Mouse (Mus musculus) lung, embryonic 16.5 days (tissue): Measurements from ENCODE around the gene Ppp2r1a. TPM values are rescaled to one million over a fixed set of nuclear protein-coding genes. Genes with fewer than 3 reads are reported as not detected.
A peak's percentile ranks its signal among the peaks of the same experiment; 100 is the strongest.

Source experiments
- ATAC-seq: fragments of 200-750 bp; cut with Nextera tagmentation; 2 replicates; pipeline ENCODE4 v1.8.0; 2017; ENCODE audit warnings: low read depth, mild to moderate bottlenecking, moderate library complexity
- H3K27ac ChIP-seq: fragments of 300-500 bp; sonication (generic); 2 replicates; pipeline ENCODE4 v1.5.1; 2014; ENCODE audit warnings: mild to moderate bottlenecking, control low read depth, low read length
- H3K27me3 ChIP-seq: fragments of 300-500 bp; sonication (generic); 2 replicates; pipeline ENCODE4 v1.6.1; 2014; ENCODE audit warnings: low read depth, low read length, mixed read lengths; ENCODE audit not compliant: control insufficient read depth, insufficient read depth
- H3K36me3 ChIP-seq: fragments of 300-500 bp; sonication (generic); 2 replicates; pipeline ENCODE4 v1.6.1; 2014; ENCODE audit warnings: low read length; ENCODE audit not compliant: control insufficient read depth, insufficient read depth
- H3K4me1 ChIP-seq: fragments of 300-500 bp; sonication (generic); replicated peaks from 2 replicates; pipeline ENCODE4 v1.6.1; 2014; ENCODE audit warnings: low read length, mixed read lengths; ENCODE audit not compliant: control insufficient read depth, insufficient read depth
- H3K4me2 ChIP-seq: fragments of 300-500 bp; sonication (generic); 2 replicates; pipeline ENCODE4 v1.6.1; 2014; ENCODE audit warnings: low read depth, low read length, control low read depth
- H3K4me3 ChIP-seq: fragments of 300-500 bp; sonication (generic); 2 replicates; pipeline ENCODE4 v1.5.1; 2014; ENCODE audit warnings: mild to moderate bottlenecking, low read length, control low read depth
- H3K9ac ChIP-seq: fragments of 300-500 bp; sonication (generic); 2 replicates; pipeline ENCODE4 v1.6.1; 2014; ENCODE audit warnings: low read length, control low read depth
- H3K9me3 ChIP-seq: fragments of 300-500 bp; sonication (generic); 2 replicates; pipeline ENCODE4 v1.6.1; 2016; ENCODE audit warnings: low read length; ENCODE audit not compliant: control insufficient read depth
- WGBS: fragments of 180-500 bp; shearing (Covaris S2); extraction: QIAGEN DNeasy Blood & Tissue Kit; methylation state at CpG from one replicate; pipeline ENCODE4 v1.1.7; 2014; 5-methylcytosine and 5-hydroxymethylcytosine counted together
- polyA plus RNA-seq: library from polyadenylated mRNA; unstranded; fragments of >200 nt; fragmentation: Nextera tagmentation; extraction: Ambion mirVana; gene quantifications from 2 replicates; pipeline ENCODE4 v1.2.1, GENCODE M21; 2015

Gene Ppp2r1a
- polyA plus RNA-seq, result 362 and 364 TPM in 2 replicates

- Histone ChIP-seq H3K9me3 (no peaks in the 10 kb centered on the region), H3K27me3 (no peaks in the 10 kb centered on the region), H3K36me3 (no peaks in the 10 kb centered on the region), H3K27ac (peak within 1 kb of the TSS; percentile 98), H3K4me2 (peak within 1 kb of the TSS; percentile 69), H3K4me1 (peaks cover 10% of the 10 kb centered on the region), H3K9ac (peak within 1 kb of the TSS; percentile 92), H3K4me3 (peak within 1 kb of the TSS; percentile 92)
- ATAC-seq, result peak; percentile 98
- WGBS, result under 1% methylated on average over 69 of the region's 69 CpGs
Measured at GRCm38 (mm10) chr17:20944985-20945891, at the start of gene Ppp2r1a. Gene Ppp2r1a (plus strand): TSS chr17:20945311.

- H3K4me2 ChIP-seq, result no peak within 1 kb of the TSS
- no peak within 1 kb of the TSS for H3K9ac ChIP-seq
- H3K9me3 ChIP-seq, result no peaks in the 10 kb centered on the region
- no peak within 1 kb of the TSS for H3K4me3 ChIP-seq
- H3K4me1 ChIP-seq, result no peaks in the 10 kb centered on the region
- no peak within 1 kb of the TSS for H3K27ac ChIP-seq
- no peak for ATAC-seq
- no peaks in the 10 kb centered on the region for H3K27me3 ChIP-seq
- no peaks in the 10 kb centered on the region for H3K36me3 ChIP-seq
- WGBS, result 51% methylated on average over 2 of the region's 2 CpGs
Measured at GRCm38 (mm10) chr17:20904991-20905390, 40.1 kb upstream of the Ppp2r1a start, which contains the start of gene Vmn1r231. Gene Vmn1r231 (minus strand): TSS chr17:20905091.

GRCm38 (mm10) chr17:20919614-20920013, 25.5 kb upstream of the Ppp2r1a start, which contains the start of gene Vmn1r232:
Gene Vmn1r232 (minus strand): TSS chr17:20919714.
- H3K27ac ChIP-seq, result no peak within 1 kb of the TSS
- no peaks in the 10 kb centered on the region for H3K36me3 ChIP-seq
- H3K4me2 ChIP-seq, result no peak within 1 kb of the TSS
- no peak for ATAC-seq
- no peaks in the 10 kb centered on the region for H3K9me3 ChIP-seq
- no peak within 1 kb of the TSS for H3K4me3 ChIP-seq
- no peaks in the 10 kb centered on the region for H3K4me1 ChIP-seq
- no peaks in the 10 kb centered on the region for H3K27me3 ChIP-seq
- WGBS, result 33% methylated on average over 1 of the region's 1 CpGs
- no peak within 1 kb of the TSS for H3K9ac ChIP-seq

- no peak for ATAC-seq
- Histone ChIP-seq H3K27me3 (no peaks in the 10 kb centered on the region), H3K36me3 (no peaks in the 10 kb centered on the region), H3K4me1 (peaks cover 10% of the 10 kb centered on the region), H3K27ac (peak overlapping the region; percentile 89), H3K4me3 (peak overlapping the region; percentile 51), H3K4me2 (peak overlapping the region; percentile 56), H3K9me3 (no peaks in the 10 kb centered on the region), H3K9ac (peak overlapping the region; percentile 60)
- WGBS, result 40% methylated on average over 3 of the region's 3 CpGs
Measured at GRCm38 (mm10) chr17:20944226-20944625, 885 bp upstream of the Ppp2r1a start.

DNA sequence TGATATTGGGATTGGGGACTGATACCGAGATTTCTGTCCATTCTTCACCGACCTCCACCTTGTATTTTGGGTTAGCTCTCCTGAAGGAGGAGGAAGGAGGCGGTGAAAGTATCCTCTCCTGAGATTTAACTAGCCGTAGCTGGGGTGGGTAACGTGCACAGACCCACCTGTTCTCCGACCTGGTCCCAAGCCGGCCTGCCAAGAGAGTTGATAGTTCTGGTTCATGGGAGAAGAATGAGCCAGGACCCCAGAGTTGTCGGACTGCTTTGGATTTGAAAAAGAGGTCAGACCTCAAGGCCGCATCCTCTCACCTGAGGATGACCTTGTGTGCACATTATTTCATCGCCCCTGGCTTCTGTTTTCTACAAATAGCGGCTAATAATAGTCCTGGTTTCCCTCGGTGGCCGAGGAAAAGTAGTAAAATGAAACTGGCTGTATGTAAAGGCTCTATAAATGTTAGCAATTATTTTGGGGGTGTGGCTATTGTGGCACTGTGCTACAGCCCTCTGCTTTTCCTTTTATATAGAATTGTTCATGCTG, 985 bp downstream of the Ppp2r1a start:
- WGBS, result under 1% methylated on average over 13 of the region's 13 CpGs
- peak overlapping the region; percentile 92 for H3K9ac ChIP-seq
- H3K4me1 ChIP-seq, result peaks cover 10% of the 10 kb centered on the region
- peak overlapping the region; percentile 98 for H3K27ac ChIP-seq
- H3K36me3 ChIP-seq, result no peaks in the 10 kb centered on the region
- no peaks in the 10 kb centered on the region for H3K27me3 ChIP-seq
- ATAC-seq, result no peak
- H3K4me2 ChIP-seq, result peak overlapping the region; percentile 69
- peak overlapping the region; percentile 92 for H3K4me3 ChIP-seq
- no peaks in the 10 kb centered on the region for H3K9me3 ChIP-seq

GRCm38 (mm10) chr17:20946636-20947035, 1.5 kb downstream of the Ppp2r1a start:
- H3K27me3 ChIP-seq, result no peaks in the 10 kb centered on the region
- H3K9ac ChIP-seq, result peak overlapping the region; percentile 92
- peak overlapping the region; percentile 69 for H3K4me2 ChIP-seq
- ATAC-seq, result no peak
- H3K4me3 ChIP-seq, result peak overlapping the region; percentile 92
- no peak overlapping the region for H3K27ac ChIP-seq
- no peaks in the 10 kb centered on the region for H3K36me3 ChIP-seq
- no peaks in the 10 kb centered on the region for H3K9me3 ChIP-seq
- H3K4me1 ChIP-seq, result peaks cover 10% of the 10 kb centered on the region

GRCm38 (mm10) chr17:20960386-20960785, 15.3 kb downstream of the Ppp2r1a start:
- no peak overlapping the region for H3K9ac ChIP-seq
- WGBS, result 92% methylated on average over 5 of the region's 5 CpGs
- no peaks in the 10 kb centered on the region for H3K27me3 ChIP-seq
- no peaks in the 10 kb centered on the region for H3K4me1 ChIP-seq
- ATAC-seq, result no peak
- H3K4me3 ChIP-seq, result no peak overlapping the region
- peaks cover 91% of the 10 kb centered on the region for H3K36me3 ChIP-seq
- no peaks in the 10 kb centered on the region for H3K9me3 ChIP-seq
- H3K27ac ChIP-seq, result no peak overlapping the region
- no peak overlapping the region for H3K4me2 ChIP-seq

DNA sequence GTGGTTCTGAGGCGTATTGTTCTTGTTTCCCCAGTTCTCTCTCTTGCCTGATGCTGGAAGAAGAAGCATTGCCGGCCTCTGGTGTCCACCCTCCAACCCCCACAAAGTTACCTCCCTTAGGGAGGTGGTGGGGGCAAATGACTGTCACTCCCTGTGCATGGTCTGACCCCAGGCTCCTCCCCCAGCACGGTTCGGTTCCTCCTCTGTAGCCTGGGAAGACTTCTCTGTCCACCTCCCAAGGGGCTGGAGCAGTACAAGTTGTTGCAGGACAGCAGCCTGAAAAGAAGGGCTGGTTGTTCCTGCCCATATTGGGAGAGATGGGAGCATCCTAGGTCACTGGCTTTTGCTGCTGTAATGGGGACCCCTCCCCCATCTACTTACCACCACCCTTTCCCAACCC, 20.3 kb downstream of the Ppp2r1a start:
- Histone ChIP-seq H3K27me3 (no peaks in the 10 kb centered on the region), H3K27ac (no peak overlapping the region), H3K9ac (no peak overlapping the region), H3K36me3 (peaks cover 86% of the 10 kb centered on the region), H3K9me3 (no peaks in the 10 kb centered on the region), H3K4me2 (no peak overlapping the region), H3K4me1 (no peaks in the 10 kb centered on the region), H3K4me3 (no peak overlapping the region)
- 88% methylated on average over 4 of the region's 4 CpGs for WGBS
- ATAC-seq, result no peak

DNA sequence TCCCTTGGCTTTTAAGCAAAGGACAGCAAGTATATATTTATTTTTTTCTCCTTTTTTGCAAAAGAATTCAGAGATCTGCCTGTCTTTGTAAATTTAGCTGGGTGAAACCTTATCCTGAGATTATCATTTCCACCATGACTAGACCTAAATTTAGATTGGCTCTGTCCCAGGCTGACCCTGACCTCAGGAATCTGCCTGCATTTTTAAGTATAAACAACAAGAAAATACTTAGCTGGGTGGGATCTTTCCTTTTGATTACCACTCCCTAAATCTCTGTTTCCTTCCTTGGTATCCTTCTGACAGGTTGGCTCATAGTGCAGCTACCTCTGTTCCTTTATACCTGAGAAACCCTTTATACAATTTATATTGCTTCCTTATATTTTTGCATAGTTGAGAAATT, 21.6 kb downstream of the Ppp2r1a start:
- no peak overlapping the region for H3K4me2 ChIP-seq
- no peaks in the 10 kb centered on the region for H3K4me1 ChIP-seq
- no peaks in the 10 kb centered on the region for H3K9me3 ChIP-seq
- no peak overlapping the region for H3K9ac ChIP-seq
- H3K27me3 ChIP-seq, result no peaks in the 10 kb centered on the region
- ATAC-seq, result no peak
- no peak overlapping the region for H3K27ac ChIP-seq
- H3K4me3 ChIP-seq, result no peak overlapping the region
- H3K36me3 ChIP-seq, result peaks cover 74% of the 10 kb centered on the region
